ENCODE assay signal across 15 mouse cellular contexts in genomic region chr6:114178141-114178540, GRCm38 (mm10).
DNase-seq lines count a peak whose midpoint lies in the region; ATAC-seq lines count a peak whose summit lies in the region.
"Had no signal": no experiment of that assay in that cellular context is flagged by ENCODE, and none has a peak within 500 bp of the region (broad histone marks: within the 10 kb centered on the region; RNA-seq: fewer than 3 reads in every experiment).

No protein-coding gene starts in this region.

- DNase-seq in frontal cortex, postnatal 25 days (ENCODE audit: low spot score in 2 of 2), result no peak
- peak; percentile 69 for DNase-seq in brain, adult 2 months (ENCODE audit: low read depth, low spot score)
- peak; percentile 48 for DNase-seq in telencephalon, adult 2 months (ENCODE audit: low read depth, low spot score)
- DNase-seq in natural killer cell, adult 2 months (ENCODE audit: low spot score in 2 of 2), result no peak
- DNase-seq: adrenal gland, adult 2 months; adrenal gland, postnatal 10 days; adrenal gland, postnatal 25 days; cerebellum, adult 11-12 months; cerebellum, adult 2 months; cerebellum, adult 9-10 months; cerebellum, postnatal 10 days; cerebellum, postnatal 25 days had no signal

- ATAC-seq in frontal cortex, adult (ENCODE audit: low TSS enrichment), result peak; percentile 64; the same call in 1 of the 2 replicates
- ATAC-seq: forebrain, embryonic 13.5 days; forebrain, embryonic 15.5 days had no signal

Comparison
In these comparisons a context has a peak if more than half of its experiments do, and no peak if none do; other contexts are left out.
1. DNase-seq: peak in brain, adult 2 months (single experiment) and telencephalon, adult 2 months (single experiment); none in frontal cortex, postnatal 25 days (0 of 2) and natural killer cell, adult 2 months (0 of 2).